Mouse (Mus musculus) heart, postnatal 0 days (tissue): ENCODE results near the gene Nrarp.

Experiments used
- CTCF ChIP-seq: IDR thresholded peaks from 2 replicates; pipeline ENCODE4 v1.5.1; 2016; ENCODE audit warnings: antibody characterized with exemption, control low read depth, low read depth
- EP300 ChIP-seq: IDR thresholded peaks from 2 replicates; pipeline ENCODE4 v1.6.1; 2016; ENCODE audit warnings: antibody characterized with exemption, low read depth

GRCm38 (mm10) chr2:25176573-25176972 is 4.0 kb upstream of the Nrarp start:
- no peak for TF ChIP-seq CTCF
- TF ChIP-seq EP300: no peak
